Mouse (Mus musculus): ENCODE data around the gene Mlh3.

- TF ChIP-seq RAD21 (IDR thresholded peaks at IDR 0.05; ENCODE audit: low read depth, low read length), result no peak
- no peak for TF ChIP-seq CTCF (IDR thresholded peaks at IDR 0.05 in 2 of 3, conservative IDR thresholded peaks at IDR 0.05 in 1 of 3; ENCODE audit: control insufficient read depth in 1 of 3, insufficient read depth in 1 of 3, low read depth in 2 of 3, low read length in 3 of 3, poor library complexity in 1 of 3, severe bottlenecking in 1 of 3)
- no peak for TF ChIP-seq EP300 (IDR thresholded peaks at IDR 0.05; ENCODE audit: low read depth in 1 of 2, low read length in 2 of 2)
Observed at GRCm38 (mm10) chr12:85227227-85227626, 43.2 kb downstream of the Mlh3 start.
